Mouse (Mus musculus) kidney, postnatal 0 days (tissue): ENCODE results near the gene Dusp10. TPM values are rescaled to one million over a fixed set of nuclear protein-coding genes. Genes with fewer than 3 reads are reported as not detected.

Source experiments
- ATAC-seq: fragments of 200-750 bp; cut with Nextera tagmentation; replicated peaks from 2 replicates; pipeline ENCODE4 v1.8.0; 2017; ENCODE audit warnings: low read depth, moderate number of reproducible peaks, moderate TSS enrichment, moderate library complexity; ENCODE audit not compliant: low FRiP score
- DNase-seq: peaks from one replicate; pipeline ENCODE4 v3.0.0-alpha.2; 2016; ENCODE audit warnings: low spot score
- H3K27ac ChIP-seq: fragments of 300-500 bp; sonication (generic); 2 replicates; pipeline ENCODE4 v1.5.1; 2014; ENCODE audit warnings: mild to moderate bottlenecking
- H3K27me3 ChIP-seq: fragments of 300-500 bp; sonication (generic); 2 replicates; pipeline ENCODE4 v1.6.1; 2014; ENCODE audit warnings: low read length, mixed read lengths; ENCODE audit not compliant: insufficient read depth
- H3K36me3 ChIP-seq: fragments of 300-500 bp; sonication (generic); 2 replicates; pipeline ENCODE4 v1.6.1; 2014; ENCODE audit warnings: low read length, mixed read lengths; ENCODE audit not compliant: insufficient read depth
- H3K4me1 ChIP-seq: fragments of 300-500 bp; sonication (generic); replicated peaks from 2 replicates; pipeline ENCODE4 v1.6.1; 2014; ENCODE audit warnings: antibody characterized with exemption, low read length, mixed read lengths; ENCODE audit not compliant: insufficient read depth
- H3K4me2 ChIP-seq: fragments of 300-500 bp; sonication (generic); 2 replicates; pipeline ENCODE4 v1.6.1; 2014; ENCODE audit warnings: mild to moderate bottlenecking, low read length, moderate library complexity, mixed read lengths
- H3K4me3 ChIP-seq: fragments of 300-500 bp; sonication (generic); replicated peaks from 2 replicates; pipeline ENCODE4 v1.5.1; 2014; ENCODE audit warnings: low read depth, low read length
- H3K9ac ChIP-seq: fragments of 300-500 bp; sonication (generic); 2 replicates; pipeline ENCODE4 v1.6.1; 2014; ENCODE audit warnings: low read depth, low read length
- H3K9me3 ChIP-seq: fragments of 300-500 bp; sonication (generic); replicated peaks from 2 replicates; pipeline ENCODE4 v1.6.1; 2016; ENCODE audit warnings: low read length, inconsistent platforms, mixed read lengths
- CTCF ChIP-seq: IDR thresholded peaks from 2 replicates; pipeline ENCODE4 v1.5.1; 2016; ENCODE audit warnings: antibody characterized with exemption, low read depth, mild to moderate bottlenecking, moderate library complexity
- WGBS: fragments of 180-500 bp; shearing (Covaris S2); extraction: QIAGEN DNeasy Blood & Tissue Kit; methylation state at CpG from one replicate; pipeline ENCODE4 v1.1.7; 2014; 5-methylcytosine and 5-hydroxymethylcytosine counted together
- polyA plus RNA-seq: library from polyadenylated mRNA; unstranded; fragments of >200 nt; fragmentation: Nextera tagmentation; extraction: Ambion mirVana; gene quantifications from 2 replicates; pipeline ENCODE4 v1.2.1, GENCODE M21; 2015

Gene Dusp10
- polyA plus RNA-seq, 1 experiment from 2014 or later = 3.1 TPM

DNA sequence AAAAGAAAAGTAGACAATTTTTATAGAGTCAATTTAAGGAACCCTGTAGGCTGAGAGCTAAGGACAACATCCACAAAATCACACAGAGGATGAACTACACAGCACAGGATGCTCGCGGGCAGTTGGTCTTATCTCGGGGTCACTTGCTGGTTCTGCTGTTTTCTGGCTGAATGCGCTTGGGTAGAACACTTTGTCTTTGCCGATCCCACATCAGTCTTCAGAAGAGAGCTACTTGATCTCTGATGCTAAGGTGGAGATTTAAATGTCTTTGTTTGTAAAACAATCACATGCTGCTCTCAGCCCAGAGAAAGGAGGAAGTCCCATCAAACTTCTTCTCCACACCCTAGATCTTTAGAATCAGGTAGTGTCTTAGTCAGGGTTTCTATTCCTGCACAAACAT is 12.0 kb downstream of the Dusp10 start:
- no peak for DNase-seq
- TF ChIP-seq CTCF = no peak

DNA sequence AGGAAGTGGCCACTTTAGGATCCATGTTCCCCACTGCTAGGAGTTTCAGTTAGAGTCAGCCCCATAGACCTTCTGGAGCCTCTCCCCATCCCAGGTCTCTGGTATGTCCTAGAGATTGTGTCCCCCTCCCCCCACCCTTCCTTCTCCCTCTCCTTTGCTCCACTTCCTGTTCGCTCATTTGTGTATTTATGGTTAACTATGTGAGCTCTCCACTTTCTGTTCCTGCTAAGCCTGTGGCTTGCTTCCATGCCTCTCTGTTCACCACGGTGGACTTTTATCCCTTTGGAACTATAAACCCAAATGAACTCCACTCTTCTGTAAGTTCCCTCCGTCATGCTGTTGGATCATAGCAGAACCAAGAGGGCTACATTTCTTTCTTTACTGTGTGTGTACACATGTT is 13.9 kb downstream of the Dusp10 start:
- WGBS = 90% methylated on average over 3 of the region's 3 CpGs
- Histone ChIP-seq H3K4me2 (no peak overlapping the region), H3K27me3 (no peaks in the 10 kb centered on the region), H3K4me1 (no peaks in the 10 kb centered on the region), H3K9me3 (no peaks in the 10 kb centered on the region), H3K36me3 (no peaks in the 10 kb centered on the region), H3K9ac (no peak overlapping the region), H3K4me3 (no peak overlapping the region), H3K27ac (no peak overlapping the region)
- DNase-seq (no peak), ATAC-seq (no peak)
- no peak for TF ChIP-seq CTCF

More for the DNA sequence above, 12.0 kb downstream of the Dusp10 start:
- Histone ChIP-seq H3K4me2 (no peak overlapping the region), H3K9me3 (no peaks in the 10 kb centered on the region), H3K4me3 (no peak overlapping the region), H3K27me3 (no peaks in the 10 kb centered on the region), H3K4me1 (no peaks in the 10 kb centered on the region), H3K27ac (no peak overlapping the region), H3K36me3 (no peaks in the 10 kb centered on the region), H3K9ac (no peak overlapping the region)
- WGBS = 92% methylated on average over 5 of the region's 5 CpGs
- ATAC-seq = no peak

DNA sequence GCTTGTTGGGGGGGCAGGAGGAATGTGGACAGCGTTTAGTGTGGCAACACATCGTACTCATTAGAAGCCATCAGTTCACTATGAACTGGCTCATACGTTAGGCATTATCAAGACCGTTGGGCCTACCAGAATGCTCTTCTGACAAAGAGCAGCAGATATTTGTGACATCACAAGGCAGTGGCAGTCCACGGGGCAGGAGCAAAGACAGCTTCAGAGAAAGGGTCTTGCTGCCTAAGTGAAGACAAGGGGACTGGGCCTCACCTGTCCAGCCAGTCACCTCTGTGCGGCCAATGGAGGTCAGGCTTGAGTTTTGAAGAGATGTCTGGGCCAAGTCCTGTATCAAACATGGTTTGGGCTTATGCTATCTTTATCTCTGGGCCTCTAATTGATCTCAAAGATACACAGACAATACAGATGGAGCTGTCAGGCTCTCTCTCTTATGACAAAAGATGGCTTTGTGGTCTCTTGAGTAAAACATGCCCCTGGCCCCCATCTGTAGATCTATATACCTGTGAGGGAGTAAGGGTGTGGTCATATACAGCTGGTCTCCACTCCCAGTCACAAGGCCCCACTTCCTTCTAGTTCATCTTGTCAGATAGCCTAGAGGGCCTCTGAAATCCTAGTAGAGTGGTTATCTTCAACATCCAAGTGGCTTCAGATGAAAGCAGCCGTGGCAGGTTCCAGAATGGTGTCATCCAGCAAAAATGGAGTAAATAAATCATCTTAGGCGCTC is 17.1 kb downstream of the Dusp10 start:
- H3K9ac ChIP-seq = no peak overlapping the region
- H3K4me2 ChIP-seq = no peak overlapping the region
- H3K36me3 ChIP-seq = no peaks in the 10 kb centered on the region
- 91% methylated on average over 8 of the region's 8 CpGs for WGBS
- no peak overlapping the region for H3K4me3 ChIP-seq
- no peaks in the 10 kb centered on the region for H3K27me3 ChIP-seq
- no peak for ATAC-seq
- H3K4me1 ChIP-seq = no peaks in the 10 kb centered on the region
- DNase-seq = no peak
- no peak overlapping the region for H3K27ac ChIP-seq
- no peaks in the 10 kb centered on the region for H3K9me3 ChIP-seq
- no peak for TF ChIP-seq CTCF

DNA sequence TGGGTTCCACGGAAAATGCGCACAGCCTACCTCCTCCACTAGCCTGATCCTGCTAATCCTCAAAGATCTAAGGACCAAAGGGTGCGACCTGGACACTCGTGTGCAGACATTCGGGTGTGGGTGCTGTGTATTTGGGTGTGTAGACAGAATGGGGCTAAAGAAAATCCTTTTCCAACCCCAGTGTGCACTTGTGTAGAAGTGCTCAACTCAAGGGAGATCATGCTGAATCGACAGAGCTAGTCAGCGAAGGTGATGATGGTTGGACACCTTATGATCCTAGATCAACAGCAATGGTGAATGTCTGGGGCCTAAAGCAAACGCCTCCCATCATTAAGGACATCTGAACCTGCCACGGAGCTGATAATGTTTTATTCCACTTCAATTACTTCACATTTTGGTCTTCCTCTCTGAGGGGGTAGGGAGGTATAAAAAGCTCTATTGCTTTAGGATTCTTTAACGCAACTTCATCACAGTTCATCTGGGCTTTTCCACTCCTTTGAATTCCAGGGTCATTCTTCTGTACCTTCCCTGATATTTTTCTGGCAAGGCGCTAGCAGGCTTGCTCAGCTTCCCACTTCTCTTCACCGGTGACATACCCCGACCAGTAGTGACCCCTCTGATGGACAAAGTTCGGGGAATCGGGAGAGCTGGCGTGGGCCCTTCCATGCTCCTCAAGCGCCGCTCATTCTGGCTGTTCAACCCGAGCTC is 19.7 kb downstream of the Dusp10 start:
- 25% methylated on average over 19 of the region's 19 CpGs for whole genome bisulfite sequencing
- ATAC-seq = no peak
- Histone ChIP-seq H3K4me3 (peak overlapping the region; percentile 46), H3K4me2 (peak overlapping the region; percentile 72), H3K36me3 (no peaks in the 10 kb centered on the region), H3K4me1 (peaks cover 6% of the 10 kb centered on the region; the same call in 1 of the 2 replicates), H3K9me3 (no peaks in the 10 kb centered on the region), H3K27ac (peak overlapping the region; percentile 91), H3K9ac (peak overlapping the region; percentile 75), H3K27me3 (no peaks in the 10 kb centered on the region)
- DNase-seq = peak; percentile 49
- no peak for TF ChIP-seq CTCF

DNA sequence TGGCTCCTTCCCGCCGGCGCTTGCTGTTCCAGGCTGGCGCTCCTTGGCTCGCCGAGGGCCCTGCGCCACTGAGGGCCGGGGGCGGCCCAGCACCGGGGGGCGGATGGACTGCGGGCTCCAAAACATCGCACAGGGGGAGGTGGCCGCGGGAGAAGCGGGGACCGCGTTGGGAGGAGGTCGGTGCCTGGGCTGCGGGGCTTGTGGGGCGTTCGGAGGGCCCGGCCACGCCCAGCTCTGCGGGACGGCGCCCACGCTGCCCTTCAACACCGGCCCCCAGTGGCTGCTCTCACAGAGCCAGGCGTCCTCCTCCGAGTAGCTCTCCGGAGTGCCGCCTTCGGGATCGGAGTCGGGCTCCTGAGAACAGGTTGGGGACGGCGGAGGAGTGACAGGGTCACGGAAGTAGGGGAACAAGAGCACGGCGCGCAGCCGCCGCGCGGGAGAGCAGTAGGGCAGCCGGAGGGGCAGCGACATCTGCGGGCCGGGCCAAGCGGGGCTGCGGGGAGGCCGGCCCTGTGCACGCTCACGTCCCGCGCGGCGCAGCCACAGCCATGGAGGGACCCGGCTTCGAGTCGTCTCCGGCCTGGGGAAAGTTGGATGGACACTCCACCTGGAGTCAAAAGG is 20.4 kb downstream of the Dusp10 start:
- Histone ChIP-seq H3K4me2 (peak overlapping the region; percentile 72), H3K4me3 (peak overlapping the region; percentile 46), H3K4me1 (peaks cover 6% of the 10 kb centered on the region; the same call in 1 of the 2 replicates), H3K27me3 (no peaks in the 10 kb centered on the region), H3K9ac (peak overlapping the region; percentile 75), H3K9me3 (no peaks in the 10 kb centered on the region), H3K36me3 (no peaks in the 10 kb centered on the region), H3K27ac (peak overlapping the region; percentile 91)
- WGBS = under 1% methylated on average over 61 of the region's 63 CpGs
- no peak for DNase-seq
- ATAC-seq = peak; percentile 70
- TF ChIP-seq CTCF = peak; percentile 31; the same call in 1 of the 2 replicates

DNA sequence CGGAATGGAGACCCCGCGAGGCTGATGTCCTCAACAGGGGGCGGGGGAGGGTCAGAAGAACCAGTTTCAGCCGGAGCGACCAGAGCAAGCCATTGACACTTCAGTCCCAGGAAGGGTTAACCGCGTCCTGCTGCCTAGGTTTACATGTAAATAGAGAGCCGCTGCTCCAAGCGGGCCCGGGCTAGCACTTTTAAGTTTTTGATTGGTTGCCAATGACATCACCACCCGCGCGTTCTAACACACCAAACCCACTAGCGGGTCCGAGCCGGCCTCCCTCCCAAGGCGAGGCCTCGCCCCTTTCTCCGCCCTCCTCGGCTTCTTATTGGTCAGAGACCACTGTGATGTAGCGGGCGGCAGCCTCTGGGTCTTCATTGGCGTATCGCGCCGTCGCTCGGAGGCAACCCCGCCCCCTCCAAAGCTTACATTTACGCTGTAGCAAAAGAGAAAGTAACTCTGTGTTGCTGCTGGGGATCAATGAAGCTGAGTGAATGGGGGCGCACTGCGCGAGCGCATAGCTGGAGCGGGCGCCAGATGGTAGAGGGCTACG is 21.0 kb downstream of the Dusp10 start, which contains the start of gene 1700056E22Rik:
TSS of gene 1700056E22Rik (minus strand) at position 291 of the 547 bp plus-strand sequence.
- ATAC-seq (peak; percentile 99), DNase-seq (peak; percentile 100)
- no peaks in the 10 kb centered on the region for H3K9me3 ChIP-seq
- H3K9ac ChIP-seq = peak within 1 kb of the TSS; percentile 75
- 0% methylated on average over 38 of the region's 38 CpGs for WGBS
- no peaks in the 10 kb centered on the region for H3K27me3 ChIP-seq
- no peaks in the 10 kb centered on the region for H3K36me3 ChIP-seq
- TF ChIP-seq CTCF = 0 out of 2 replicates have a peak, but pooled peaks have one; percentile 9
- H3K4me2 ChIP-seq = peak within 1 kb of the TSS; percentile 72
- H3K27ac ChIP-seq = peak within 1 kb of the TSS; percentile 91
- H3K4me1 ChIP-seq = peaks cover 6% of the 10 kb centered on the region; the same call in 1 of the 2 replicates
- peak within 1 kb of the TSS; percentile 46 for H3K4me3 ChIP-seq
